Mouse (Mus musculus): ENCODE results near the gene Wnt7a. TPM values are rescaled to one million over a fixed set of nuclear protein-coding genes. Genes with fewer than 3 reads are reported as not detected.

Gene Wnt7a
- not detected in 2 replicates for total RNA-seq (2021)
- long read RNA-seq, experiment 1: 0 reads
- long read RNA-seq, experiment 2: 0 reads

DNA sequence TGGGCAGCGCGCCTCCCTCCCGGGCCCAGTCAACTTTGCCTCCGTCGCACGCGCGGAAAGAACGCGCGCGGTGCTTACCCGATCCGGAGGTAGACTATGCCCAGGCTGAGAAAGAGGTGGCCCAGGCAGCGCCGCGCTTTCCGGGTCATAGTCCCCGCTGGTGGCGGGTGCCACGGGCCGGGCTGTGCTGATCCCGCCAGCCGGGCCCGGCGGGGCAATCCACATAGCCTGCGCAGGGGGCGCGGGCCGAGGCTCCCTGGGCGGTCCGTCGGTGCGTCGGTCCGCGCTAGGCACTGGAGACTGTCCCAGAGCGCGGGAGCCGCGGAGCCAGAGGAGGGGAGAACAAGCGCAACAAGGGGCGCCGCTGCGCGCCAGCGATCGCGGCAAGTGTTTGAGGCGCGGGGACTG lies at the start of gene Wnt7a:
Wnt7a (minus strand) TSS at position 403 of the 408 bp plus-strand sequence.
- DNase-seq: no peak

DNA sequence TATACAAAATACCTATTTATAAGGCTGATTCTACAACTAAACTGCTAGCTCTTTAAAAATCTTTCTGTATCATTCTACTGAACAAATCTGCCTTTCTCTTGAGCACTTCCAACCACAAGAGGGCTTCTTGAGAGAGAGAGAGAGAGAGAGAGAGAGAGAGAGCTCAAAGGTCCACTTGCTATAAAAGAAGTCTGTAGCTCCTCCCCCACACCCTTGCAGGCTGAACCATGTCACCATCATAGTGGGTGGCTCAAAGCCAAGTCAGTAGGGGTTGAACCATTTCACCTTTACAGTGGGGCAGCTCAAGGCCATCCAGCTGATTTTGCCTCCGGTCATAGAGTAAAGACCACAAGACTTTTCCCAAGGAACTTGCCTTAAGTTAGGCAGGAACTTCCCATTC lies 48.3 kb upstream of the Wnt7a start:
- DNase-seq: peak; percentile 27

DNA sequence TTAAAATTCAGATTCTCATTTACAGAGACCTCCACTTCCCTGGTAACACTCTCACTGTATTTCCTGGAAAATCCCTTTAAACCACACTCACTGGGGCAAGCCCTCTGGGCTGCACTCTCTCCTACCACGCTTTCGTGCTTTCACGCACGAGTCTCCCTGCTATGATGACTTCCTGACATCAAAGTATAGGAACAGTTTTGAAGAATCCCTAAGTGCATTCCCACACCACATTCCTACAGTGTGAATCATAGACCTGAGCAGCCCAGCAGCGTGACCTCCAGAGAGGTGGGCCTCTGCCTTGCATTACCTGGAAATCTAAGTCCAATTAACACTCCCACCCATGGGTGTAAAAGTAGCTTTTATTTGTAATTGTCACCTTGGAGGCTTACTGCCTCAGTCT lies 43.4 kb upstream of the Wnt7a start:
- DNase-seq: no peak

GRCm38 (mm10) chr6:91452056-91452455 lies 40.9 kb upstream of the Wnt7a start:
- DNase-seq: no peak

GRCm38 (mm10) chr6:91449472-91450225 lies 38.5 kb upstream of the Wnt7a start:
- DNase-seq: no peak

- DNase-seq: no peak
These were observed 34.2 kb upstream of the Wnt7a start for GRCm38 (mm10) chr6:91445316-91445715.

GRCm38 (mm10) chr6:91441145-91441662 lies 30.0 kb upstream of the Wnt7a start:
- no peak for DNase-seq

- peak; percentile 97 for DNase-seq
These were observed 29.4 kb upstream of the Wnt7a start for GRCm38 (mm10) chr6:91440474-91441144.

- DNase-seq: no peak
These were observed 13.0 kb upstream of the Wnt7a start for GRCm38 (mm10) chr6:91424151-91424550.

DNA sequence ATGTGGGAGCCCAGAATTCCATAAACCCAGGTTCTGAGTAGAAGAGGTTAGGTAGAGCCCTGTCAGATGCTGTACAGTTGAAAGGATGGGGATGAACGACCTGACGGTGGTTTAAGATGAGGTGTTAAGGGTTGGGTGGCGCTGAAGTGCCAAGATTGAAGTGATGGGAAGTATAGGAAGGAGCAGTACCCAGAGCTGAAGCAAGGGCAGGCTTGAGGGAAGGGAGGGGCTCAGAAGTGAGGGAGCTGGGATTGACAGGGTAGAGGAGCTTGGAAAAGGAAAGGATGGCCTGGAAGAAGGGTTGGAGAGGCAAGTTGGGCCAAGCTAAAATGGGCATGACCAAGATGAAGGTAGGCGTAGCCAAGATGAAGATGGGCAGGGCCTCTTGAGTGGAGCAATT lies 10.5 kb upstream of the Wnt7a start:
- DNase-seq: no peak

- peak; percentile 37 for DNase-seq
These were observed 6.2 kb upstream of the Wnt7a start for GRCm38 (mm10) chr6:91417291-91417845.

DNA sequence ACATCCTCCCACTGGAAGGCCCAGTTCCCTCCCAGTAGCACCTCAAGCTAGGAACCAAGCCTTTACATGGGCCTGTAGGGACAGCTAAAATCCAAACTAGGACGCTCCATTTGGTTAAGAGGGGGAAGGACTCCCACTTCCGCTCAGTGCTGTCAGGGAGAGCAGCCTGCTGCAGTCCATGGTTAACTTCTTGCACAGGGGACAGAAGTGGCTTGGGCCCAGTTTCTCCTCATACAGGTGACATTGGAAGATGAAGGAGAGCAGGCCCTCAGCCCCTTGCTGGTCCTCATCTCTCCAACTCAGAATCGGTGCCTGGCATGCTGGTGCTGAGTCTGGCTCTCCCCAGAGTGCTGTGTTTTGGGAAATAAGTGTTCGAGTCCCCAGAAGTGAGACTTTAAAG lies 5.0 kb upstream of the Wnt7a start:
- DNase-seq: no peak

GRCm38 (mm10) chr6:91414890-91415289 lies 3.7 kb upstream of the Wnt7a start:
- peak; percentile 46 for DNase-seq

GRCm38 (mm10) chr6:91411369-91411981 lies 312 bp upstream of the Wnt7a start:
- peak; percentile 71 for DNase-seq

DNA sequence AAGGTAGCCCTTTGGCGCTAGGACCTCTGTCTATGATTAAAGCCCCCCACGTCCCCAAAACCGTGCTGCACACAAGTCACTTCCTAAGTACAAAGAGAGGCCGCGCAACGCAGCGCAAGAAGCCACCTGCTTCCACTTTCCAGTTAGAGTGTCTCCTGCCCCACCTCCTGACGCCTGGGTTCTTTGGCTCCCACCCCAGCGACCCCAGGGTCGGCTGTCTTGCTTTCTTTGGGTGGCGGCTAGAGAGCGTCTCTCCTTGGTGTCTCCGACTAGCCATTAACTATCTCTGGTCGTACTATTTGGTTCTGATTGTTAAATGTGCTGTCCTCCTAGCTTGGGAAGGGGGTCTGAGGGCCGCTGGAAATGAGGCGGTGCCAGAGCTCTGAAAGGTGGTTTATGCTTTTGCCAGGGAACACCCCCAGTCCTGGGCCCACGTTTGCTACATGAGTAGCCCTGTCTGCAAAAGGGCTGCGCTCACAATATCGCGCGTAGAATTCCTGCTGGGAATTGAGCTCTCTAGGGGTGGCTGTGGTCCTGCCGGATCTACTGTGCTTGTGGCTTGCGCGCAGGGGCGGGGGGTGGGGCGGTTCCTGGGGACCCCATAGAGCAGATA lies 889 bp downstream of the Wnt7a start:
- DNase-seq: no peak

DNA sequence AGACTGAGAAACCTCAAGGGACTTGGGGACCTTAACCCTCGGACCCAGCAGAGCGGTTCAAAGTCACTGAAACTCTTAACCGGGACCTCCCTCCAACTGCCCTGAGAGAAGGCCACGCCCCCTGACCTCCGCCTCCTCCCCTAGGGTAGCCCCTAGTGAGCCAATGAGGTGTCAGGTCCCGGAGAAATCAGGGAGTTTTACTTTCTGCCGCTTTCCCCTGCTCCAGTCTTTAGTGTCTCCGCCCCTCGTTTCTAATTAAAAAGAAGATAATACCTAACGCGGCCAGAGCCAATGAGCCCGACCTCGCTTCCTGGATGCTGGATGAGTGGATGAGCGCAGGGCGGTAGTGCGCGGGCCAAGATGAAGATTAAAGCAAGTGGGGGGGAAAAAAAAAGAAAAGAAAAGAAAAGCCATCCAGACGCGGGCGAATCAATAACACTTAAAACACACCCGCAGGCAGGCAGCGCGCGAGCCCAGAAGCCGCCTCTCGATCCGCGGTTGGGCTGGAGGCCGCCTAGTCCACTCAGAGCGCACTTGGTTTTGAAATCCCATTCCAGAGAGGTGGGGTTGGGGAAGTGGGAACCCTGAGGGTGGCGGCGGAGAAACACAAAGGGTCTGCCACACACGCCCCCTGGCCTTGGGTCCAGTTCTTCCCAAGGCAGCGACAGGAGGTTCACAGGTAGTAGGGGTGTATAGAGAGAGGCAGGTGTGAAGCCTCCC lies 1.6 kb downstream of the Wnt7a start:
- no peak for DNase-seq

GRCm38 (mm10) chr6:91408616-91409015 lies 2.5 kb downstream of the Wnt7a start:
- no peak for DNase-seq

DNA sequence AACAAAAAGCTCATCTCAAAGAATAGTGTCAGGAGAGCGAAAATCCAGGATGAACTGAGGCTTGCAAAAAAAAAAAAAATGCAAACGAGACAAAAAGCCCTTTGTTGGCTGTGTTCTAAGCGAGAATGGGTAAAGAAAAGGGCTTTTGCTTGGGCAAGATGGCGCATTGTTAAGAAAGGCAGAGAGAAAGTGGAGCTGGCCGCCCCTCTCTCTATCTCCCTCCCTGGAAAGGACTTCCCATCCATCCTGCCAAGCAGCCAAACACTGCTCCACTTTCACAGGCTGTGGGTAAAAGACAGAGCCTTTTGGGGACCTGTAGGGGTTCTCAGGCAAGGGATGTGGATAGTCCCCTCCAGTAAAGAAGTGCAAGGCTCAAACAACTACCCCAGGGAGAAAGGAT lies 9.6 kb downstream of the Wnt7a start:
- DNase-seq: no peak

DNA sequence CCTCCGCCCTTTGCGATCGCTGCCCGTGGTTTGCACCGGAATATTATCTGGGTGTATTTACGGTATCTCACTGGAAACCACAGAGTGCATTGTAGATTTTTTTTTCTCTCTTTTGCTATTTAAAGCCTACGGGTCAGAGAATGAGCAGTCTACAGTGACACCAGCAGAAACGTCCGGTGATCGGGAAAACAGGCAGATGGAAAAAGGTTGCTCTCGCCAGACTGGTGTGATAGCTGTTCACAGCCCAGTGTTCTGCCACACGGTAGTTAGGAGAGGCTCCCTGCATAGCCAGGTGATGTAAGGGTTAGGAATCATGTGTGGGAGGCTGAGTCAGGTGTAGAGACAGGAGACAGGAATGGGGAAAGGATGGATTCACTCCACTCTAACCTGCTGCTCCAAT lies 10.6 kb downstream of the Wnt7a start:
- no peak for DNase-seq

GRCm38 (mm10) chr6:91392475-91393174 lies 18.5 kb downstream of the Wnt7a start:
- DNase-seq: no peak

DNA sequence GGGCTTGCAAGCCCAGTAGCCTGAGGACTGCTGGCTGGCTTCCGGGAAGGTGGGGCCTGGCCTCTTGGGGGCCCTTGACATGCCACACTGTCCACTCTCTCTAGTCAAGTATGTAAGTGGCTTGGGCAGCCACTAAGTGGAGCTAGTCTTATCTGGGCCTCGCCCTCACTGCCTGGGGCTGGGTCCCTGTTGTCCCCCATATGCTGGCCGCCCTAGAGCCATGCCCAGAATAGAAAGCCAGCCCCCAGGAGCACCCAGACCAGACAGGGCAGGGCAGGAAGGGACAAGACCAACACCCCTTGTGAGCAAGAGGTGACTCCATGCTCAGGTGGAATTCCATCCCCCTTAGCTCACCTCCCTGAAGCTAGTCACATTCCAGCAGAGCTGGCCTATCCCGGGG lies 22.0 kb downstream of the Wnt7a start:
- DNase-seq: no peak

All from adrenal gland, postnatal 14 days (tissue).